Comparison of ENCODE assay signal across 29 mouse cellular contexts in the genomic region with DNA sequence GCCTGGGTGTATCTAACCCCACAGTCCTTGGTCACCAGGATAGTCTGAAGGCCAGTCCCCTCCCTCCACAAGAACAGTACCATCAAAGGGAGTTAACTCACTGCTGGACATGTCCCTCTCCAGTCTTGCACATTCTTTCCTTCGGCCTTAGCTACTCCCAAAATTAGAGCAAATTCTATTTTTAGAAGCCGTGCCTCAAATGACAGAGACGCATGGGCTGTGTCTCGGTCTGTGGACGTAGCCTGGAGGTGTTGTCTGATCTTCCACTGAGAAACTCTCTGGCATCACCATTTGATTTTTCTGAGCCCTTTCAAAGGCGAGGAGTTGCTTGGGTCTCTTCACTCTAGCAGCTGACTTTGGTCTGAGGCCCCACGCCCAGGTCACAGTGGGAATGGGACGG. TPM values are rescaled to one million over a fixed set of nuclear protein-coding genes. Genes with fewer than 3 reads are reported as not detected.
DNase-seq lines count a peak whose midpoint lies in the region; ATAC-seq and TF ChIP-seq lines count a peak whose summit lies in the region.
"Had no signal": no experiment of that assay in that cellular context is flagged by ENCODE, and none has a peak within 500 bp of the region (broad histone marks: within the 10 kb centered on the region; RNA-seq: fewer than 3 reads in every experiment).

No protein-coding gene starts in this region.

- no peak overlapping the region for H3K4me3 ChIP-seq in heart, embryonic 12.5 days
- H3K4me3 ChIP-seq in heart, embryonic 15.5 days = no peak overlapping the region
- H3K4me3 ChIP-seq in lung, embryonic 14.5 days (ENCODE audit: low read depth, low read length) = no peak overlapping the region
- H3K4me3 ChIP-seq in lung, adult 2 months (replicated peaks; ENCODE audit: extremely low read depth, low read depth, low read length) = no peak overlapping the region
- no peak overlapping the region for H3K4me3 ChIP-seq in stomach, embryonic 16.5 days (replicated peaks; ENCODE audit: low read length)
- no peak overlapping the region for H3K4me3 ChIP-seq in stomach, postnatal 0 days (ENCODE audit: low read depth, low read length)
- H3K4me3 ChIP-seq: embryonic facial prominence, embryonic 12.5 days; embryonic facial prominence, embryonic 15.5 days; gastrocnemius, adult 2 months; hindbrain, embryonic 10.5 days; hindbrain, embryonic 13.5 days; intestine, embryonic 15.5 days had no signal

- no peak for TF ChIP-seq CTCF in lung, embryonic 14.5 days (IDR thresholded peaks at IDR 0.05; ENCODE audit: low read depth)
- TF ChIP-seq CTCF in lung, adult 2 months (IDR thresholded peaks at IDR 0.05; ENCODE audit: insufficient read depth, low read length) = no peak
- TF ChIP-seq CTCF in stomach, postnatal 0 days (IDR thresholded peaks at IDR 0.05; ENCODE audit: low read depth) = no peak

- no peak for TF ChIP-seq EP300 in stomach, postnatal 0 days (optimal IDR thresholded peaks at IDR 0.05)

- TF ChIP-seq POLR2A in lung, adult 2 months (IDR thresholded peaks at IDR 0.05; ENCODE audit: borderline replicate concordance, extremely low read depth, low read depth, low read length) = no peak

- no peak overlapping the region for H3K4me2 ChIP-seq in heart, embryonic 12.5 days
- H3K4me2 ChIP-seq in heart, embryonic 15.5 days = no peak overlapping the region
- H3K4me2 ChIP-seq in lung, embryonic 14.5 days = no peak overlapping the region
- H3K4me2 ChIP-seq in stomach, embryonic 16.5 days (ENCODE audit: low read depth, low read length) = no peak overlapping the region
- no peak overlapping the region for H3K4me2 ChIP-seq in stomach, postnatal 0 days (replicated peaks; ENCODE audit: low read depth)
- H3K4me2 ChIP-seq: embryonic facial prominence, embryonic 12.5 days; embryonic facial prominence, embryonic 15.5 days; hindbrain, embryonic 13.5 days; intestine, embryonic 15.5 days had no signal

- H3K27ac ChIP-seq in heart, embryonic 12.5 days (ENCODE audit: poor library complexity, severe bottlenecking) = peak overlapping the region; percentile 80
- peak overlapping the region; percentile 16 for H3K27ac ChIP-seq in heart, embryonic 15.5 days
- H3K27ac ChIP-seq in lung, embryonic 14.5 days (ENCODE audit: low read depth) = no peak overlapping the region
- H3K27ac ChIP-seq in stomach, embryonic 16.5 days (ENCODE audit: low read length) = peak overlapping the region; percentile 15; the same call in 1 of the 2 replicates
- H3K27ac ChIP-seq in stomach, postnatal 0 days (replicated peaks) = no peak overlapping the region
- H3K27ac ChIP-seq: embryonic facial prominence, embryonic 12.5 days; embryonic facial prominence, embryonic 15.5 days; gastrocnemius, adult 2 months; hindbrain, embryonic 10.5 days; hindbrain, embryonic 13.5 days; intestine, embryonic 15.5 days had no signal

- no peak for ATAC-seq in heart, embryonic 12.5 days (ENCODE audit: insufficient number of reproducible peaks, low FRiP score)
- no peak for ATAC-seq in heart, embryonic 15.5 days (replicated peaks; ENCODE audit: insufficient number of reproducible peaks, insufficient read depth, low FRiP score, low read depth)
- no peak for ATAC-seq in lung, embryonic 14.5 days (ENCODE audit: insufficient read depth)
- ATAC-seq in stomach, embryonic 16.5 days (ENCODE audit: insufficient read depth, low FRiP score) = no peak
- ATAC-seq in stomach, postnatal 0 days (ENCODE audit: low FRiP score, low TSS enrichment) = no peak; the same call in 1 of the 2 replicates
- ATAC-seq: CD4-positive, CD25-positive, alpha-beta regulatory T cell, adult 4 months; forebrain, embryonic 14.5 days; forebrain, postnatal 0 days; hindbrain, embryonic 16.5 days; intestine, embryonic 15.5 days had no signal

- 31% methylated on average over 8 of the region's 8 CpGs for WGBS in heart, embryonic 12.5 days
- WGBS in heart, embryonic 15.5 days = 27% methylated on average over 8 of the region's 8 CpGs
- WGBS in lung, embryonic 14.5 days = 36% methylated on average over 8 of the region's 8 CpGs
- WGBS in lung, adult 2 months = 47% methylated on average over 8 of the region's 8 CpGs
- 51% methylated on average over 8 of the region's 8 CpGs for WGBS in stomach, embryonic 16.5 days
- WGBS in stomach, postnatal 0 days = 38% methylated on average over 8 of the region's 8 CpGs

- peaks cover 30% of the 10 kb centered on the region for H3K27me3 ChIP-seq in heart, embryonic 12.5 days (replicated peaks)
- H3K27me3 ChIP-seq in heart, embryonic 15.5 days = peaks cover 40% of the 10 kb centered on the region
- peaks cover 22% of the 10 kb centered on the region for H3K27me3 ChIP-seq in lung, embryonic 14.5 days (ENCODE audit: insufficient read depth, low read length)
- peaks cover 26% of the 10 kb centered on the region for H3K27me3 ChIP-seq in stomach, embryonic 16.5 days (ENCODE audit: control insufficient read depth, insufficient read depth, low read length)
- no peaks in the 10 kb centered on the region; the same call in 1 of the 2 replicates for H3K27me3 ChIP-seq in stomach, postnatal 0 days (ENCODE audit: control insufficient read depth, insufficient read depth, low read length)

- peaks cover 28% of the 10 kb centered on the region for H3K4me1 ChIP-seq in heart, embryonic 12.5 days (replicated peaks)
- H3K4me1 ChIP-seq in heart, embryonic 15.5 days (replicated peaks) = peaks cover 25% of the 10 kb centered on the region
- no peaks in the 10 kb centered on the region; the same call in none of the 2 replicates for H3K4me1 ChIP-seq in lung, embryonic 14.5 days (ENCODE audit: insufficient read depth)
- H3K4me1 ChIP-seq in lung, adult 2 months (ENCODE audit: control insufficient read depth, insufficient read depth, low read length) = no peaks in the 10 kb centered on the region
- H3K4me1 ChIP-seq in stomach, embryonic 16.5 days (ENCODE audit: control insufficient read depth, insufficient read depth, low read length) = 0 out of 2 replicates have a peak, but pooled peaks cover 7% of the 10 kb centered on the region
- no peaks in the 10 kb centered on the region for H3K4me1 ChIP-seq in stomach, postnatal 0 days (replicated peaks; ENCODE audit: control insufficient read depth, insufficient read depth)

- H3K9ac ChIP-seq in heart, embryonic 12.5 days = no peak overlapping the region
- H3K9ac ChIP-seq in heart, embryonic 15.5 days = no peak overlapping the region
- H3K9ac ChIP-seq in lung, embryonic 14.5 days = no peak overlapping the region
- no peak overlapping the region for H3K9ac ChIP-seq in stomach, embryonic 16.5 days (ENCODE audit: low read length)
- no peak overlapping the region for H3K9ac ChIP-seq in stomach, postnatal 0 days (ENCODE audit: low read length)
- H3K9ac ChIP-seq: embryonic facial prominence, embryonic 12.5 days; embryonic facial prominence, embryonic 15.5 days; forebrain, postnatal 0 days; hindbrain, embryonic 13.5 days; intestine, embryonic 15.5 days had no signal

- no peaks in the 10 kb centered on the region for H3K9me3 ChIP-seq in heart, embryonic 12.5 days (replicated peaks)
- H3K9me3 ChIP-seq in heart, embryonic 15.5 days (replicated peaks) = no peaks in the 10 kb centered on the region
- H3K9me3 ChIP-seq in lung, embryonic 14.5 days (ENCODE audit: low read depth, low read length) = no peaks in the 10 kb centered on the region
- no peaks in the 10 kb centered on the region for H3K9me3 ChIP-seq in stomach, embryonic 16.5 days (replicated peaks; ENCODE audit: control insufficient read depth, low read length)
- no peaks in the 10 kb centered on the region for H3K9me3 ChIP-seq in stomach, postnatal 0 days (ENCODE audit: control insufficient read depth, low read length)
- H3K9me3 ChIP-seq: embryonic facial prominence, embryonic 12.5 days; embryonic facial prominence, embryonic 15.5 days; hindbrain, embryonic 10.5 days; hindbrain, embryonic 13.5 days; intestine, embryonic 15.5 days had no signal

- no peak for DNase-seq in heart, adult 9 months (ENCODE audit: low spot score in 2 of 2)
- DNase-seq in heart, adult 18-20 months = no peak
- DNase-seq in lung, embryonic 14.5 days = peak; percentile 51
- no peak for DNase-seq in lung, adult 2 months
- DNase-seq in stomach, postnatal 0 days (ENCODE audit: low spot score) = no peak
- DNase-seq: adrenal gland, adult 2 months; adrenal gland, postnatal 14 days; cerebellum, adult 11 months; cerebellum, adult 9-11 months; cerebellum, postnatal 25 days; forebrain, postnatal 0 days; gastrocnemius, adult 2 months; gastrocnemius, postnatal 14 days; heart, postnatal 14 days; kidney, adult 11 months had no signal

- H3K36me3 ChIP-seq in heart, embryonic 12.5 days = no peaks in the 10 kb centered on the region
- H3K36me3 ChIP-seq in heart, embryonic 15.5 days = no peaks in the 10 kb centered on the region
- no peaks in the 10 kb centered on the region for H3K36me3 ChIP-seq in lung, embryonic 14.5 days (ENCODE audit: insufficient read depth)
- no peaks in the 10 kb centered on the region for H3K36me3 ChIP-seq in stomach, embryonic 16.5 days (ENCODE audit: control insufficient read depth, insufficient read depth, low read length)
- H3K36me3 ChIP-seq in stomach, postnatal 0 days (ENCODE audit: control insufficient read depth, insufficient read depth, low read length) = no peaks in the 10 kb centered on the region
- H3K36me3 ChIP-seq: embryonic facial prominence, embryonic 12.5 days; embryonic facial prominence, embryonic 15.5 days; hindbrain, embryonic 10.5 days; hindbrain, embryonic 13.5 days; intestine, embryonic 15.5 days had no signal

RNA-seq across cellular contexts. Expression of a gene that starts 2.3 kb away (rescaled TPM):
- 5.4 TPM in 2 replicates for polyA plus RNA-seq in heart, embryonic 12.5 days (2016; fragmentation: Nextera tagmentation; extraction: Ambion mirVana)
- 2.5 and 4.2 TPM in 2 replicates for polyA plus RNA-seq in heart, embryonic 15.5 days (2015; fragmentation: Nextera tagmentation; extraction: Ambion mirVana)
- total RNA-seq in heart, adult 18-20 months (2021) = under 1 TPM; 0.22 to 0.23 TPM
- 5.9 and 6.4 TPM in 2 replicates for polyA plus RNA-seq in lung, embryonic 14.5 days (2014; fragmentation: Nextera tagmentation; extraction: Ambion mirVana)
- 3.9 and 4.9 TPM in 2 replicates for polyA plus RNA-seq in lung, adult 2 months (2012; rRNA removed)
- 6.2 and 6.4 TPM in 2 replicates for polyA plus RNA-seq in stomach, embryonic 16.5 days (2015; fragmentation: Nextera tagmentation; extraction: Ambion mirVana)
- 5.2 and 5.7 TPM in 2 replicates for polyA plus RNA-seq in stomach, postnatal 0 days (2015; fragmentation: Nextera tagmentation; extraction: Ambion mirVana)
- total RNA-seq: common myeloid progenitor, adult 5-6 weeks; MEL had no signal
- polyA plus RNA-seq: C2C12 had no signal

Comparison
In these comparisons a context has a peak if more than half of its experiments do, and no peak if none do; other contexts are left out.
1. H3K27ac ChIP-seq: peak in heart, embryonic 12.5 days (single experiment), heart, embryonic 15.5 days (single experiment) and stomach, embryonic 16.5 days (single experiment); none in lung, embryonic 14.5 days (single experiment) and stomach, postnatal 0 days (single experiment).